Mouse (Mus musculus) gonadal fat pad, adult 2 months (tissue): ENCODE results near the gene Thnsl2. TPM values are rescaled to one million over a fixed set of nuclear protein-coding genes. Genes with fewer than 3 reads are reported as not detected.

ENCODE experiments used
- DNase-seq: peaks from one replicate; pipeline ENCODE4 v3.0.0-alpha.2; 2012; ENCODE audit warnings: low read depth
- polyA plus RNA-seq: library from polyadenylated mRNA; depleted of rRNA; stranded (reverse); fragments of >200 nt; gene quantifications from 2 replicates; pipeline ENCODE4 v1.2.3, GENCODE M21; 2012; rRNA removed

Gene Thnsl2
- polyA plus RNA-seq, result 19.5 and 20.4 TPM in 2 replicates

DNA sequence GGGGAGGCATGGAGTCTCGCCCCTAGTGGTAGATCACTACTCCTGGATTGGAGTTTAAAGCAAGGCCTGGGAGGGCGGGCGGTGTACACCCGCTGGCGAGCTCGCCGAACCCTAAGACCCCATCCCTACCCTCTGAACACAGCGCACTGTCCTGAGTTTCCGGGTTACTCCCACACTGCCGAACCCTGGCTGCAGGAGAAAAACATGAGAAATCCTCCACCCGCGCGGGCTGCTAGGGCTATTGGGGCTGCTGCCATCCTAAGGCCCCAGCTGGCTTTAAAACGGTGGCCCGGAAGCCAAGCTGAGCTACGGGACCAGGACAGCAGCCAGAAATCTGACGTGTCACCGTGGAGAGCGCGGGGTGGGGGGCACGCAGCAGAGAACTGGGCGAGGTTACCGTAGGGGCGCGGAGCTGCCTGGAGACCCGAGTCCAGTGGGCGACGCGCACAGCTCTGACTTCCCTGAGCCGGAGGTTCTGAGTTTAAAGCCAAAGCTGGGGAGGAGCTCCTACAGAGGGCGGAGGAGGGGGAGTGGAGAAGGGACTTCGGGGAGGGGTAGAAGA is at the start of gene Thnsl2:
Gene Thnsl2 (minus strand): TSS at position 546 of the 562 bp plus-strand sequence.
- DNase-seq, result no peak

DNA sequence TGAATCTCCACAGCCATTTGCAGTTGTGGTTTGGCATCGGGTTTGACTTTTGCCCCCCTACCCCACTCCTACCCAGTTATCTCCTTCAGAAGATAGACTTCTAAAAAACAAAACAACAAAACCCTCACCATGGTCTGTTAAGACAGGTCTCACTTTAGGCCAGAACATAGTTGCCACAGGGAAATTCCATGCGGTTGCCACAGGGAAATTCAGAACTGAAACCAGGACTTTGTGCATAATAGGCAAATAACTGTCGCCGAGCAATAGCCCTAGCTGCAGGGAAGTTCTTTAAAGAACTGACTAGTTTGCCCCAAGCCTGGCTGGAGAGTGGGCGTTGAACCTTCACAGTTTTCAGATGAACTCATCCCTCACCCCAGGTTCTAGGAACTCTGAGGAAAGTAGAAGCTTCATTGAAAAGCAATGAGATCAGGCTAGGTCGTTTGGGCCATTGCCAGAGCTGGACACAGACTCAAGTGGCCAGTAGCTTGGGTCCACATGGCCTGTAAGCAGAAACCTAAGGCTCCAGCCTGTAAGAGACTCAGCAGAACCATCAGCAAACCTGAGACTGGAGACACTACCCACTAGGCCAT is 49.0 kb upstream of the Thnsl2 start:
- DNase-seq, result no peak

DNA sequence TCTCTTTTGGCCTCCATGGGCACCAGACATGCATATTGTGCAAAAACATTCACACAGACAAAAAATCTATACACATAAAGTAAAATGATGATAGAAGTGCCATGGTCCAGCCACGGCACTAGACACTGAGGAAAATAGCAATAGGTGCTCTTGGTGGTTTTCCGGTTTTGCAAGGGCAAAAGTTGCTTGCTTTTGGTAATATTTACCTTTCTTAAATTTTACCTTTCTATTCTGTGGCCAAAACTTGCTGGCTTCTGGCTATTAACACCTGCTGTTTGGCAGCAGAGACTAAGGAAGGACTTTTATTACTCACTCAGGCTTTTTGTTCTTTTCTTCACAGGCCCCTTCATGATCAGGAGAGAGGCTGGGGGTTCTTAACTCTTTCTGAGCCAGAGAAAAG is 46.3 kb upstream of the Thnsl2 start:
- DNase-seq, result no peak

DNA sequence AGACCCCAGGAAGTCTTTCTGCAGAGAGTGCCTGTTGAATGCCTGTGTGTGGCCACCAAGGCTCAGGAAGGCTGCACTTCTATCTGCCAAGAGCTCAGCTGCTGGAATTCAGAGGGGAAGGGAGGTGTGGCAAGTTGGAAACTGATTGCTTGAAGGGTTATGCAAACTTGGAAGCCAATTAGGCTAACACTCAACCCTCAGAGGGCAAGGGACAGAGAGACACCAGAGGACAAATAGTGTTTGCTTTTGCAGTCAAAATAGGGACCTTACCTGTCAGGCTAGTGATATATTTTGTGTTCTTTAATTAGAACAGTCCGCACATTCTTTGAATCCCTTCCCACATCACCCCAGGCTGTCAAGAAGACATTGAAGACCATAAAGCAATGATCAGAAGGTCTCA is 45.3 kb upstream of the Thnsl2 start:
- no peak for DNase-seq

DNA sequence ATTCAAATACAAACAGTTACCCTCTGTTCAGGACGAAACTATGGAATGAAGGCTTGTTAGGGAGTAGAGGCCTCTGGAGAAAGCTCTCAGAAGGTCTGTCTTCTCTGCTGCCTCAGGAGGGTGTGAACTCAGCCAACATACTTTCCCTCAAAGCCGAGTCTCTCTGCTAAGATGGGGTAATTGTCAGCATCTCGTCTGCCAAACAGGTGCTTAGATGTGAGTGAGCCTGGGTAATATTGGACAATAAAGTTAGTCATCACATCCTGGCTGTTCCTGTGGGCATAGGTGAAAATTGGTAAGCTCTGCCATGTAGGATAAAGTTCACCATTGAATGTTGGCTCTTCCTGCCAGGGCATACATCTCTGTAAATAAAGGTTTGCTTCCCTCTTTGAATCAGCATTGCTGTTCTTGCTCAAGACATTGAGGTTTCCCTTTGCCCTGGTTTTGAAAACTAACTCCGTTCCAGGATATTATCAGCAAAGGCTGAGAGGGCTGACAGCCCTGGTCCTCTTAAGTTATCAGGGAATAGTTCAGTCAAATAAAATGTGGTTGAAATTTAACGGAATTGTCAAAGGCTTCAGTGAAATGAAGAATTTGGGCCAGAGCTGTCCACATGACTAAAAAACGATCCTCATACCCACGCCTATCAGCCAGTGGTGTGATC is 40.8 kb upstream of the Thnsl2 start:
- DNase-seq, result peak; percentile 99

DNA sequence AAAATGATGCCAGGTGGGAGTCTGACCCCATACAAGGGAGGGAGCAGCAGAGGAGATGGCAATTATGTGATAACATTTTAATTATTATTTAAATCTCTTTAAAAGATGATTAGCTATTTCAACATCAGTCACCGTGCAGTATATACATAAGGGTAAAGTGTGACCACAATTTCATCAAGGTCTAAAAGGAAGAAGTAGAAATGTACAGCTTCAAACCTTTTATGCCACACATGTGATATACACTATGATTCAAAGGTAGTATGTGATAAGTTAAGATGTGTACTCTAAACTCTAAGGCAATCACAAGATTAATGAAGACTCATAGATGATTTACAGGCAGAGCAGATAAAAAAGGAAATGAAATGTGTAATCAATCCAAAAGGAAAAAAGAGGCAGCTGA is 36.4 kb upstream of the Thnsl2 start:
- no peak for DNase-seq

DNA sequence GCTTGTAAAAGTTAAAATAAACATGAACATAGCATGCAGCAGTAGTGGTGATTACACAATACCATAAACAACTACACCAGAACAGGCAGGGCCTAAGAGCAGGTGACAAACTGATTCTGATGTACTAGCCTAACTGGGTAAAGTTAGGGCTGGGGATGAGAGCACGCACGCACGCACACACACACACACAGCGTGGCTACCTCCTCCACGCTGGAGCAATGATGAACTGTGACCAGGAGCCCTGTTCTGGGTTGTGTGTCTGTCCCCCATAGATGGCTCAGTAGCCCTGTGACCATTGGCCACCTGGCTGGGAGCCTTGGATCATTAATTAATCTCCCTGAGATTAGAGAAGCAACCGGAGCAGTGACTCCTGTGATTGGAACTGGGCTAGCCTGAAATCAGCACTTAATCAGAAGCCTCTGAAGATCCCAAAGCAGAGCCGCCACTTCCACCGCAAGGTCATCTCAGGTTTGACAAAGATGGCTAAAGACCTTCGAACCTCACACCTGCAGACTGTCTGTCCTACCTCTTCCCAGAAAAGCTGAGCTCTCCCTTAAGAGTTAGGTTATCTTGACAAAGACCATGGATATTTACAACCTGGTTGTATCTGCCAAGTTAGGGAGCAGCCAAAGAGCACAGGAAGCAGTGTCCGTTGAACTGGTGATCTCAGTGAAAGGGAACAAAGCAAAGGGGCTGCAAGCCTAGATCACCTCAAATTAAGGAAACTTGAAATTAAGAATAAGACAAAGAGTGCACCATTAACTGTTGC is 28.8 kb upstream of the Thnsl2 start:
- no peak for DNase-seq

DNA sequence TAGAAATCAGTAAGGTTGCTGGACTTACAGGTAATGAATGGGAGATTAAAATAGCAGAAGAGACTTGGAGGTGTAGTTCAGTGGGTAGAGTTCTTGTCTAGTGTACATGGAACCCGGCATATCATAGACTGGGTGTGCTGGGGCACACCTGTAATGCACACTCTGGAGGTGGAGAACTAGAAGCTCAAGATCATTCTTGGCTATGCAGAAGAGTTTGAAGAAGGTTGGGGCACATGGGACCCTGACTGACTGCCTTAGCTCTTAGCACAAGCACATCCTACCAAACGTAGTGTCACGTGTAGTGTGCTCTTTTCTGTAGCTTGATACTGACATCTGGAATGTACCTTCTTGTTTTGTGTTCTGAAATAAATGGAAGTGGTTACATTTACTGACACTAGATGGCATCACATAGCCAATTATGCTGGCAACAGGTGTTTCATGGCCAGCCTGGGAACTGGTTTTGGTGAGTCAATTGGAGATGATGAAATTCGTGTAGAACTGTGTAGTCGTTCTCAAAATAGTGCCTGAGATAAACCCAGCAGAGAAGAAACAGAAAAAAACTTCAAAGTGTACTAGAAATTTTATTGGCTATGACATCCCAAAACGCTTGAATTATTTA is 22.4 kb upstream of the Thnsl2 start:
- DNase-seq, result no peak

DNA sequence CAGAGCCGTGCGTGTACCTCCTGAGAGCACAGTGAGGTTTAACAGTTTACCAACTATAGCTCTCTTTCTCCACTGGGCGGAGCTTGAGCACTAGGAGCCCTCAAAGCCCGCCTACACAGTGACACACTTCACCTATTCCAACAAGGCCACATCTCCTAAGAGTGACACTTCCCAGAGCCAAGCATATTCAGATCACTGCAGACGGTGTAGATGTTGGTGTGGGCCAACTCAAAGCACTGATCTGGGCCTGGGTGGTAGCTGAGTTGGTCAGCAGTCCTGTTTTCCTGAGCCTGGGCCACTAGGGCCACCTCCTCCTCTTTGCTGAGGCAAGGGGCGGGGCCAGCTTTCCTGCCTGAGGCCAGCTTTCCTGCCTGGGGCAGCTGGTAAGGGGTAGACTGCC is 20.2 kb upstream of the Thnsl2 start:
- DNase-seq, result no peak

DNA sequence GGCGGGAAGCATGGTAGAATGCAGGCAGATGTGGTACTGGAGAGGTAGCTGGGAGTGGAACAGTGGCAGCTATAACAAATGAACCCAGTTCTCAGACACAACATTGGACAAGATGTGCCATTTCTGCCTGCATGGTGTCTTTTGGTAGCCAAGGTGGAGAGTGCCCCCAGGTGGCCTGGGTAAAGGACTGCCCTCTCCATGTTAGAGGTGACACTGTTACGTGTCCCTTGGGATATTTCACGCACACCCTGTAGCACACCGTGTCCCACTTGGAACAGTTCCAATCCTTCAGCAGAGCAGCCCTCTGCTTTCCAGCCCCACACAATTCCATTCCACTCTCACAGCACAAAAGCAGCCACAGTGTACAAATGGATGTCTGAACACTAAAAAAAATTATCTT is 18.0 kb upstream of the Thnsl2 start:
- no peak for DNase-seq

DNA sequence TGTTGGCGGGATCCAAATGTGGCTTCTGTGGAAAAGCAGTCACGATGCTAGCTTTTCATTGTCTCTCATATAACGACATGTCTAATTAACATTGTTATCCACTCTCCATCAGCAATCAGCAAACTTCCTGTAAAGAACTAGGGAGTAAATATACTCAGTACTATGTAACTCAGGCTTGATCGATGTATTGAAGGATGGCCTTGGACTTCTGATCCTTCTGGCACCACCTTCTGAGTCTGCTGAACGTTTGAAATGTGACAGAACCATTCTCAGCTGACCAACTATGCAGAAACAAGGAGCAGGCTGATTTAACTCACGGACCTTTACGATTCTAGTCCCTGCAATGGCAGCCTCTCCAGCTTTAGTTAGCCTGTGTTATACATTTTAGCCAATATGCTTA is 17.1 kb upstream of the Thnsl2 start:
- DNase-seq, result no peak

DNA sequence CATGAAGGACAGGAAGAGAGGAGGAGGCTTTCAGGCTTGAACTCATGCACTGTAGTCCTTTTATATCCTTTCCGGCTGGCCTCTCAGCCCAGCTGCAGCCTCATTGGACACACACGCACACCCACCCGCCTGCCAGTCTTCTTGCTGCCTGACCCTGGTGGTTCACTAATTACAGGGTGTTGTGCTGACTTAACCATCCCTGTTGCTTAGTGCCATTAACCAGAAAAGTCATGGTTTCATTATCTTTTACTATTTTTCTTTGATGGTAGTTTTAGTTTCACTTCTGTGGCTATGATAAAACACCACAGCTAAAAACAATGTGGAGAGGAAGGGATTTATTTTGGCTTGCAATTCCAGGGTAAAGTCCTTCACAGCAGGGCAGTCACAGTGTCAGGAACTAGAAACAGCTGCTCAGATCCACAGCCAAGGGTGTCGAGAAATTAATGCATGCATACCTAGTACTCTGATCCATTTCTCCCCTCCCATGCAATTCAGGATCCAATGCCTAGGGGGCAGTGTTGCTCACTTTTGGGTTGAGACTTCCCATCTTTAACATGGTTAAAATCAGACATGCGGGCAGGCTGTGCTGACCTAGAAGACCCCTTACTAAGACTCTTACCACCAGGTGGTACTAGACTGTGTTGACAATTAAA is 12.6 kb upstream of the Thnsl2 start:
- no peak for DNase-seq

DNA sequence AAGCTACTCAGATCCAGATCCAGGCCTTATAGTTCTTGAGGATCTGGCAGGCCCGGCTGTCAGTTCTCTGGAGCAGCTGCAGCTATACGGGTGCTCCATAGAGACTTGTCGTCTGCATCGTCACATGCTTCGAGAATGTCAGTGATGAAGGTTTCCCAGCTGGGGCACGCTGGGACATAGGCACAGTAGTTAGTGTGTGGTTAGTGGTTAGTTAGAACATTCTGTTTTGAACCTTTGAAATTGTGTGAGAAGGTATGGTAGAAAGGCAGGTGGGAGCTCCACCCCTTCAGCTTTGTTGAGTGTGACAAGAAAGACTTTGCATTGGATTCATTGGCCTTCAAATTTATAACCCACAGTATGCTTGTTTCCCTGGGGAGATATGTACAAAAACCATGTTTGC is 10.6 kb upstream of the Thnsl2 start:
- DNase-seq, result no peak

DNA sequence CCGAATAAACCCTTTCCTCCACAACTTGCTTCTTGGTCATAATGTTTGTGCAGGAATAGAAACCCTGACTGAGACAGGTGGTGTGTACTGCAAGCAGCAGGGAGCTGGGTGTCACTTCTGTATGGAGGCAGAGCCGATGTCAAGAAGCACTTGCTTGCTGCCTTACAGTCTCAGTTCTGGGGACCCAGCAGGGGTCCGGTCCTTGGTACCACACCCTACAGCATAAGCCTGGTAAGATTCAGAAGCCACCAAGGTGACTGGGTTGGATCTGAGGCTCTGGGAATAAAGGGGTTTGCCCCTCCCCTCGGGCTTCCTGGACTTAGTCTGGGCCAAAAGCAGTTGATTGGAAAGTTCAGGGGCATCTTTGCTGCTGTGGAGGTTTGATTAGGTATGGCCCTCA is 9.2 kb upstream of the Thnsl2 start:
- no peak for DNase-seq

DNA sequence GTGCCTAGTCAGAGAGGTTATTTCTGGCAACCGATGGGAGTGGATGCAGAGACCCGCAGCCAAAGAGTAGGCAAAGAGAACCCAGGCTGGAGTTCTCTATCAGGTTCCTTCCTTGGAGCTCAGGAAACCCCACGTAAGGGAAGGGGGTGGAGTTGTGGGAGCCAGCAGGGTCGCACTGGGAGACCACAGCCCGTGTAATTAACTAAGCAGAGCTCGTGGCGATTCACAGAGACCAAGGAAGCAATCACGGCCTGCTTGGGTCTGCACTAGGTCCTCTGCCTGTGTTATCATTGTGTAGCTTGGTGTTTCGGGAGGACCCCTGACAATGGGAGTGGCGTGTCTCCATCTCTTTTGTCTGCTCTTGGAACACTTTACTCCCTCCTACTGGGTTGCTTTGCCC is 6.9 kb upstream of the Thnsl2 start:
- no peak for DNase-seq

DNA sequence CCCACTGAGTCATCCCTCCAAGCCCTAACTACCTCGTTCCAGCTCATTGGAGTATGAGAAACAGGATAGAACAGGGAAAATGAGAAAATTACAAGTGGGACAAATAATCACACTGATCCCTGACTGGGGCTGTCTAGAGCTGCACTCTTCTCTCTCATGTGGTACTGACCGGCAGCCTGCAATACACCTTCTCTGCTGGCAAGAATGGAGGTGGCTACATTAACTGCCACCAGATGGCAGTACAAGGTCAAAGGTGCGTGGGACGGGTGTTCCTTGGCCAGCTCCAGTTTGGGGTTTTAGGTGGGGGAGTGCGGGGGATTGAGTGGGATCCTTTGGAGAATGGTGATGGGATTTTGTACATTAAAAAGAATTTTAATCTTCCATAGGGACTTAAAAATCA is 5.3 kb upstream of the Thnsl2 start:
- DNase-seq, result no peak

DNA sequence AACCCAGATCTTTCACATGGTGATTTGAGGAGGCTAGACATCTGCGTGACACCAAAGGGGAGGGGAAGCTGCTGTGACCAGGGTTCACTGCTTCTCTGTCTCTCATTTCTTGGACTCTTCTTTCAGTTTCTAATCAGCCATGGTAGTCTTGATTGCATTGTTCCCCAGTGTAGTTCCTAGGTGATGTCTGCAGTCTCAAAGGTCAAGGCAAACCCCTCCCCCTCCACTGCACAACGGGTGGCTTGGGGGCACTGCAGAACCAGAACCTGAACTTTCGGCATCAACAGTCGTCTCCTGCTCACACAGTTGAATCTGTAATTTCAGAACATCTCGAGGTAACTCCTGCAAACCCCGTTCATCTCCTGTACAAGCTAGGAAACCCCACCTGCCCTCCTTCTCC is 4.1 kb upstream of the Thnsl2 start:
- no peak for DNase-seq

DNA sequence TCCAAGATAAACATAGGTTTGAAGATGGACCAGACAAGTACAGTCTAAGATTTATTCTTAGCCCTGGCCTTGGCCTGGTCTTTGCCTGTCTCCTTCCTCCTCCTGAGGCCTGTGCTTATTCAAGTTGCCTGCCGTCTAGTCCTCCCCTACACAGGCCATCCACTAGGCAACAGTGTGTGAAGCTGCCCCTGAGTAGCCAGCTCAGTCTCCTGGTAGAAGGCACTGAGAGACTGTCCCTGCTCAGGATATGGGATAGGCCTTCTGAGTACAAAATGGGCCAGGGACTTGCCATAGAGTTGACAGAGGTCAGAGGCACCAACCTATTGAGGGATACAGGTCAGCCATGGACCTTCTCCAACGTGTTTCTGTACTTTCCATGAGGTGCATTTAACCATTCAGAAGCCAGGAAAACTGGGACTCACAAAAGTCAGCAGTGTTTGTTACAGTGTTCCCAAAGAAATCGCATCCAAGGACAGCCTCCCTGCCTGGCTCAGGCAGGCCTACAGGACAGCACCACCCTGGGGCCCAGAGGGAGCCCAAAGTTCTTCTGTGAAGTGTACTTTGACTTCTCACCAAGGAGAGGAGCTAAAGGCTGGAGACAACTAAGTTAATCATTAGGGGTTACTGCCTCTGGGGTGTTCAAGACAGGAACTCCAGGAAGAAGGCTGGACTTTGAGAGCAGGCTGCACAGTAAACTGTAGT is 1.2 kb upstream of the Thnsl2 start:
- no peak for DNase-seq

DNA sequence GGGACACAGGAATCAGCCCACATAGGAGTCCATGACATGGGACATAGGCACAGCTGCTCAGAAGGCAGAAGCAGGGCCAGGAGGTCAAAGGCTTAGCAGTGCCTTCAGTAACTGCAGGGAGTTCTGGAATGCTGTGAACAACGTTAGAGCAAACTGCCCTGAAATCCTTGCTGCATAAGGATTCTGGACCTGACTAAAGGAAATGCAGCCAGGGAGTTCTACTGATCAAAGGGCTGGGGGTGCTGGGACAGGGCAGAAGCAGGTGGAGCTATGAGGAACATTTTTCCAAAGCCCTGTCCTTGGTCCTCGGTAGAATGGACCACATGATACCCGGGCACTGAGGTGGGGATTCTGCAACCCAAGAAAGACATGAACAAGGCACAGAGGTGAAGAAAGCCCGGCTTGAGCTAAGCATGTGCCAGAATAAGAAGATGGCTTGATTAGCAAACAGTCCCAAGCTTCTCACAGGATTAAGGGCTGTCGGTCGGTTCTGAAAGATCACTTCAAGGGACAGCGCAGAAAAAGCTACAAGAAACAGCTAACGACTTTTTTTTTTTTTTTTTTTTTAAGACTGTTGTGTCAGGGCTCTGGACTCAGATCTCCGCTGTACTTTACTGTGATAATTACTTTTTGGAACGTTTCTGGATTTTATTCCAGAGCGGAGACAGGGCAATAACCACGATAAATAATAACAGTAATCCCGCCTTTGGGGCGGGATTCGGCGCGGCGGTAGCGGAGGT is 915 bp downstream of the Thnsl2 start:
- no peak for DNase-seq

DNA sequence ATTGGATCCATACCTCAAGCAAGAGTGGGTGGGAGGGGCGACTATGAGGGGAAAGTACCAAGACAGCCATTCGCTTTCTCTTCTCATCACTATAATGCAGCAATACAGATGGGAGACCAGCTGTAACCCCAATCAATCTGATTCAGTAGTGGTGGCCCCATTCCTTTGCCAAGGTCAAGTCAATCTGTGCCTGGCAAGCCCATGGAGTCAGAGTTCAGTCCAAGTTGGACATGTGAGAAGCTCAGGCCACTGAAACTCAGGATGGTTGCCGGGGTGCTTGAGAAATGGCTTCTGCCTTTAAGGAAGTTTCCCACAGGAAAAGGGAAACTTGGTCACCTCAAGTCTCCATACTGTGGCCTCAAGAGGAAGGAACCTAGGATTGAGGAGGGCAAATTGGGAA is 9.2 kb downstream of the Thnsl2 start:
- no peak for DNase-seq

DNA sequence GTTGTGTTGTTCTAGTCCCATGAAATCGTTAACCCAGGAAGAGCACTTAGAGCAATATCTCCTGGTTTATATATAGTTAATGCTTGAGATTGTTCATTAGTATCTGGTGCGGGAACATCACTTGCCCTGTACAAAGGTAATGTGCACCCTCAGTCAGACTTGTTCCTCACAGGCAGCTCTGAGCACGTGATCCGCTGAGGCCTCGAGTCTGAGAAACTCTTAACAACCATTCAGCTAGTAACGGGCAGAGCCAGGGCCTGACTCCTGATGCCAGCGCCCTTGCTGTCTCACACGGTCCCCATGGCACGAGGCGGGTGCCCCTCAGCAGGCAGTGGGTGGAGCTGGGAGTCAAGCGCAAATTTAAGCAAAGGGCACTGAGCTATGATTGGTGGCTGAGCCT is 10.7 kb downstream of the Thnsl2 start:
- no peak for DNase-seq
